Mouse (Mus musculus) limb, embryonic 12.5 days (tissue): ENCODE measurements at regions not wholly inside any gene's neighbourhood (a gene's known extent, or its start where the extent isn't known, plus 50 kb on each side); places are given as distances from the start of the nearest gene placed in this dataset.

Source experiments
- ATAC-seq: fragments of 200-750 bp; cut with Nextera tagmentation; 2 replicates; pipeline ENCODE4 v1.8.0; 2017; ENCODE audit warnings: low read depth, moderate TSS enrichment; ENCODE audit not compliant: insufficient number of reproducible peaks, insufficient read depth, low FRiP score, low TSS enrichment
- H3K27ac ChIP-seq: fragments of 300-500 bp; sonication (generic); 2 replicates; pipeline ENCODE4 v1.5.1; 2016; ENCODE audit warnings: mild to moderate bottlenecking, moderate library complexity
- H3K27me3 ChIP-seq: fragments of 300-500 bp; sonication (generic); 2 replicates; pipeline ENCODE4 v1.6.1; 2016; ENCODE audit warnings: mild to moderate bottlenecking, moderate library complexity
- H3K36me3 ChIP-seq: fragments of 300-500 bp; sonication (generic); 2 replicates; pipeline ENCODE4 v1.6.1; 2016; ENCODE audit warnings: mild to moderate bottlenecking, moderate library complexity
- H3K4me1 ChIP-seq: fragments of 300-500 bp; sonication (generic); replicated peaks from 2 replicates; pipeline ENCODE4 v1.6.1; 2016
- H3K4me2 ChIP-seq: fragments of 300-500 bp; sonication (generic); 2 replicates; pipeline ENCODE4 v1.6.1; 2016; ENCODE audit warnings: mild to moderate bottlenecking, moderate library complexity
- H3K4me3 ChIP-seq: fragments of 300-500 bp; sonication (generic); replicated peaks from 2 replicates; pipeline ENCODE4 v1.5.1; 2016; ENCODE audit warnings: mild to moderate bottlenecking
- H3K9ac ChIP-seq: fragments of 300-500 bp; sonication (generic); replicated peaks from 2 replicates; pipeline ENCODE4 v1.6.1; 2016; ENCODE audit warnings: mild to moderate bottlenecking, moderate library complexity
- H3K9me3 ChIP-seq: fragments of 300-500 bp; sonication (generic); 2 replicates; pipeline ENCODE4 v1.6.1; 2016; ENCODE audit warnings: mild to moderate bottlenecking, moderate library complexity
- WGBS: fragments of 180-500 bp; shearing (Covaris S2); methylation state at CpG from one replicate; pipeline ENCODE4 v1.1.7; 2016; 5-methylcytosine and 5-hydroxymethylcytosine counted together

- no peak for ATAC-seq
- H3K4me1 ChIP-seq, result no peaks in the 10 kb centered on the region
- no peaks in the 10 kb centered on the region for H3K9me3 ChIP-seq
- H3K27ac ChIP-seq, result no peak overlapping the region
- no peaks in the 10 kb centered on the region for H3K27me3 ChIP-seq
- WGBS, result 94% methylated on average over 1 of the region's 1 CpGs
- H3K9ac ChIP-seq, result no peak overlapping the region
- H3K36me3 ChIP-seq, result no peaks in the 10 kb centered on the region
- H3K4me3 ChIP-seq, result no peak overlapping the region
- H3K4me2 ChIP-seq, result no peak overlapping the region
Observed at GRCm38 (mm10) chr1:41551271-41551670, 745.9 kb downstream of the Tmem182 start.

GRCm38 (mm10) chr1:41555607-41556006 lies 750.2 kb downstream of the Tmem182 start:
- no peaks in the 10 kb centered on the region for H3K4me1 ChIP-seq

GRCm38 (mm10) chr1:41559101-41559665 lies 753.8 kb downstream of the Tmem182 start:
- Histone ChIP-seq H3K4me2 (no peak overlapping the region), H3K4me3 (no peak overlapping the region), H3K27ac (no peak overlapping the region), H3K9me3 (no peaks in the 10 kb centered on the region), H3K27me3 (no peaks in the 10 kb centered on the region), H3K9ac (no peak overlapping the region), H3K36me3 (no peaks in the 10 kb centered on the region), H3K4me1 (no peaks in the 10 kb centered on the region)
- ATAC-seq, result no peak
- WGBS, result 85% methylated on average over 17 of the region's 17 CpGs

More at GRCm38 (mm10) chr1:41555607-41556006, 750.2 kb downstream of the Tmem182 start:
- WGBS, result 84% methylated on average over 2 of the region's 2 CpGs
- no peak overlapping the region for H3K27ac ChIP-seq
- ATAC-seq, result no peak
- H3K4me3 ChIP-seq, result no peak overlapping the region
- no peaks in the 10 kb centered on the region for H3K36me3 ChIP-seq
- H3K9ac ChIP-seq, result no peak overlapping the region
- no peaks in the 10 kb centered on the region for H3K9me3 ChIP-seq
- H3K4me2 ChIP-seq, result no peak overlapping the region
- no peaks in the 10 kb centered on the region for H3K27me3 ChIP-seq

GRCm38 (mm10) chr1:41559991-41560390 lies 754.6 kb downstream of the Tmem182 start:
- no peak for ATAC-seq
- Histone ChIP-seq H3K27ac (no peak overlapping the region), H3K9ac (no peak overlapping the region), H3K4me3 (no peak overlapping the region), H3K36me3 (no peaks in the 10 kb centered on the region), H3K4me2 (no peak overlapping the region), H3K9me3 (no peaks in the 10 kb centered on the region), H3K27me3 (no peaks in the 10 kb centered on the region), H3K4me1 (no peaks in the 10 kb centered on the region)
- 59% methylated on average over 3 of the region's 3 CpGs for WGBS

GRCm38 (mm10) chr1:41603471-41603870 lies 798.1 kb downstream of the Tmem182 start:
- H3K9ac ChIP-seq, result no peak overlapping the region
- no peak overlapping the region for H3K4me3 ChIP-seq
- no peaks in the 10 kb centered on the region for H3K4me1 ChIP-seq
- WGBS, result 92% methylated on average over 5 of the region's 5 CpGs
- H3K9me3 ChIP-seq, result no peaks in the 10 kb centered on the region
- no peak for ATAC-seq
- no peak overlapping the region for H3K4me2 ChIP-seq
- no peaks in the 10 kb centered on the region for H3K27me3 ChIP-seq
- H3K27ac ChIP-seq, result no peak overlapping the region
- no peaks in the 10 kb centered on the region for H3K36me3 ChIP-seq

GRCm38 (mm10) chr1:41604996-41605747 lies 799.8 kb downstream of the Tmem182 start:
- no peaks in the 10 kb centered on the region for H3K27me3 ChIP-seq
- H3K9me3 ChIP-seq, result no peaks in the 10 kb centered on the region
- no peak overlapping the region for H3K9ac ChIP-seq
- no peak overlapping the region for H3K4me3 ChIP-seq
- no peak overlapping the region for H3K4me2 ChIP-seq
- H3K36me3 ChIP-seq, result no peaks in the 10 kb centered on the region
- no peak for ATAC-seq
- no peak overlapping the region for H3K27ac ChIP-seq
- 77% methylated on average over 14 of the region's 14 CpGs for WGBS
- no peaks in the 10 kb centered on the region for H3K4me1 ChIP-seq

DNA sequence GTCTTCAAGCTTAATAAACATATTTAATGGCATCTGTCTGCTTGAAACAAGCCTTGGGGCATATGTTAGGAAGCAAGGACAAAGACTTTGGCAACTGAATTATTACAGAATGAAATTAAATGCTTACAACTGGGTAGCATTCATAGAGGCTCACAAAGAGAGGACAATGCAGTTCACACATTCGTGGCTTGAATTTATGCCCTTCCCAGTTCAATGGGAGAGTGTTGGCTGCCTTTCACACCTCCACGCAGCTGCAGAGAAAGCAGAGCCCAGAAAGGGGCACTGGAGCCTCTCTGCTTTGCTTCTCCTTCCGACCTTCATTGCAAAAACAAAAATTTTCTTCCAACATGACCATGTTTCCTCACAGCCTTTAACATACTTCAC lies 800.3 kb downstream of the Tmem182 start:
- H3K9me3 ChIP-seq, result no peaks in the 10 kb centered on the region
- no peak overlapping the region for H3K4me2 ChIP-seq
- no peaks in the 10 kb centered on the region for H3K27me3 ChIP-seq
- 30% methylated on average over 3 of the region's 3 CpGs for whole genome bisulfite sequencing
- peaks cover 5% of the 10 kb centered on the region; the same call in 1 of the 2 replicates for H3K4me1 ChIP-seq
- H3K36me3 ChIP-seq, result no peaks in the 10 kb centered on the region
- no peak overlapping the region for H3K4me3 ChIP-seq
- no peak overlapping the region for H3K27ac ChIP-seq
- H3K9ac ChIP-seq, result no peak overlapping the region
- ATAC-seq, result no peak

DNA sequence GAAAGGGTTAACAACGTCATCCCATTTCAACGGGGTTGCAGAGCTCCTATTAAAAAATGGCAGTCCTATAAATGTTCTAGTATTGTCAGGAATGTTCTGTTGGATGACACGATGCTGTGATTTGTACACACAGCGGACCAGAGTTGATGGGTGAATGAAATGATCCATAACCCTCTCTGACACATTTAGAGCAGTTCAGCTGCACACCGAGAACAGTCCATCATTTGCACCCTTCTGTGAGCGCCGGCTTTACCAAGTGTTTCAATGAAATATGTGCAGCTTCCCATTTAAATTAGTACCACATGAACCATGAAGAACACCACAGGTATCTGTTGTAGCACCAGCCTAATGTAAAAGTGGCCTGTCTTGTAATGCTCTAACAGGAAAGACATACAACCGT lies 805.4 kb downstream of the Tmem182 start:
- Histone ChIP-seq H3K27me3 (no peaks in the 10 kb centered on the region), H3K9ac (no peak overlapping the region), H3K36me3 (no peaks in the 10 kb centered on the region), H3K4me3 (no peak overlapping the region), H3K4me2 (peak overlapping the region; percentile 31), H3K9me3 (no peaks in the 10 kb centered on the region), H3K27ac (no peak overlapping the region), H3K4me1 (peaks cover 8% of the 10 kb centered on the region; the same call in 1 of the 2 replicates)
- no peak for ATAC-seq
- WGBS, result 16% methylated on average over 8 of the region's 8 CpGs

DNA sequence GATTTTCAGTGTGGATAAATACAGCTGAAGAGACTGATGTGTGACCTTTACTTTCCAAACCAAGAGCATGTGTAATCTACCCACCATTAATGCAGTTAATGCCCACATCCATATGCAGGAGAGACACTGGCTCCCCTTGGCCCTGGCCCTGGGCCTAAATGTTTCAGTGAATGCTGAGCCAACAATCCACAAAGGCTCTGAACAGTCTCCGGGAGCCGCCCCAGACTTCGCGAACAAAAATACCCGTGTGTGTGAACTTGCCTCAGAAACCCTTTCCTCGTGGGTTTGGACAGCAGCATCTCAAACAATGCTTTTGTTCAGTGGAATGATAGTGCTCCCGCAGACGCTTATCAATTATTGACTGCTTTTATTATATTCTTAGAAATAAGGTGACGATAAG lies 846.4 kb downstream of the Tmem182 start:
- WGBS, result 30% methylated on average over 9 of the region's 9 CpGs
- no peak overlapping the region for H3K27ac ChIP-seq
- H3K4me3 ChIP-seq, result no peak overlapping the region
- H3K9ac ChIP-seq, result no peak overlapping the region
- H3K4me1 ChIP-seq, result peaks cover 7% of the 10 kb centered on the region
- no peak for ATAC-seq
- H3K27me3 ChIP-seq, result no peaks in the 10 kb centered on the region; the same call in 1 of the 2 replicates
- H3K36me3 ChIP-seq, result no peaks in the 10 kb centered on the region
- H3K4me2 ChIP-seq, result peak overlapping the region; percentile 35
- H3K9me3 ChIP-seq, result no peaks in the 10 kb centered on the region

GRCm38 (mm10) chr1:41652210-41652609 lies 846.8 kb downstream of the Tmem182 start:
- ATAC-seq, result no peak
- no peaks in the 10 kb centered on the region for H3K9me3 ChIP-seq
- no peak overlapping the region for H3K9ac ChIP-seq
- WGBS, result 2% methylated on average over 3 of the region's 3 CpGs
- H3K4me1 ChIP-seq, result peaks cover 7% of the 10 kb centered on the region
- no peak overlapping the region for H3K27ac ChIP-seq
- no peak overlapping the region for H3K4me3 ChIP-seq
- peak overlapping the region; percentile 35 for H3K4me2 ChIP-seq
- H3K36me3 ChIP-seq, result no peaks in the 10 kb centered on the region
- H3K27me3 ChIP-seq, result no peaks in the 10 kb centered on the region; the same call in 1 of the 2 replicates

DNA sequence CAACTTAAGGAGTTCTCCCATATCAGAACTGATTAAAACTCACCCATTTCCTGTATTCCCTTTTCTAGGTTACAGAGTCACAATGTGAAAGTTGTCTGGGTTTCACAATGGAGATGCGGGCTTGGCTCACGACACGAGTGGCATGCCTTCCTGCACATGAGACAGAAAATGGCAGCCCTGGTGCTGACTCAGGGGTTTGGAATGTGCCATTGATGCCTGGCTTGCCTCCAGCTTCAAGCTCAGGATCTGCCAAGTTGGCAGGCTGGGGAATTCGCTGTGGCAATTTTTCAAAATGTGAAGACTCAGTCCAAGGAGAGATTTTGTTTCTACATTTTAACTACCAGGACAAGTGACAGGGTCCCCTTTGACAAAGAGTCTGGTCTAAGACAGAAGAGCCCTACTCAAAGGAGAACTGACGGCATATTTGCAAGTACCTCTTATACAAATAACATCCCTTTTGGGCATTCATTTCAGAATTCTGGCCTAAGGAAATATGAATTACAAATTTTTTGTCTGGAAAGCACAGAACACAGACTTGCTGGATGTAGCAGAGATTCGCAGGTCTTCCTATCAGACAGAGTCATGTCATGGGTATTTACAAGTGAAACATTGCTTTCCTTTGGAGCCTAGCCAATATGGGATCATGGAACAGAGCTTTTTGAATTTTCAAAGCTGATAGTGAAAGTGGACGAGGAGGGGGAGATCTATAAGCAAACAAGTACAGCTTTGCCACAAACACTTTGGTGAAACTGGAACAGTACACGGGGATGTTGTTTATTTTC lies 847.4 kb downstream of the Tmem182 start:
- Histone ChIP-seq H3K9me3 (no peaks in the 10 kb centered on the region), H3K36me3 (no peaks in the 10 kb centered on the region), H3K27ac (no peak overlapping the region), H3K4me1 (peaks cover 7% of the 10 kb centered on the region), H3K27me3 (no peaks in the 10 kb centered on the region; the same call in 1 of the 2 replicates), H3K9ac (no peak overlapping the region), H3K4me2 (peak overlapping the region; percentile 35), H3K4me3 (no peak overlapping the region)
- no peak for ATAC-seq
- WGBS, result 41% methylated on average over 8 of the region's 8 CpGs
